8 mouse cellular contexts compared by ENCODE assay signal in the genomic region with DNA sequence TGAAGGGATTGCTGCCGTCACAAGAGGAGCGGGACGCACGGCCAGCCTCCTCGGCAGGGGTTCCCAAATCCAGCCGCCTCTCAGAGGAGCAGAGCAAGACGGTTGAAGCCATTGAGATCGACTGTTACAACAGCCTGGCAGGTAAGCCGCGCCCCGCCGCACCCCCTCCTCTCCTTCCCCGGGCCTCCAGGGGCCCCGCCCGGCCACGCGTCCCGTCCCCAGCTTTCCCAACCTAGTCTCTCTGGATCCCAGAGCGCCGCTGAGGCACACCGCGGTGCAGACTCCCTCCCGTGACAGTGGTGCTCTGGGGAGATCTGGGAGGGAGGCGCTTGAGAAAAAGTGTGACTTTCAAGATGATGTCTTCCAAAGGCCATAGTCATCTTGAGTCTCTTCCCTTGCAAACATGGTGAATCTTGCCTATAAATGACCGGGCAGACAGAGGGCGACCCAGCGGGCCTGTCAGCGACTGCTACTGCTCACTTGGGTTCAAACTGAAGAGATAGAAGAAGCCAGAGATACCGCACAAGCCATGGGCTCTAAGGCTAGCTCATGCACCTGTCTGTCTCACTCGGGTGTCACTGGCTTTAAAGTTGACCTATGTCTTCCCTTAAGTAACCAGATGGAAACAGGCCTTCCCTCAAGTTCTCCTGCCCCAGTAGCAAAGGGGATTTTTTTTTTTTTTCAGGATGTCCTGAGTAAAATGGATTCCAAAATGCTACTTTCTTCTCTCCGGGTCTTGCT. TPM values are rescaled to one million over a fixed set of nuclear protein-coding genes. Genes with fewer than 3 reads are reported as not detected.
DNase-seq lines count a peak whose midpoint lies in the region; ATAC-seq and TF ChIP-seq lines count a peak whose summit lies in the region.

No protein-coding gene starts in this region.

- no peak for TF ChIP-seq POLR2A in small intestine, adult 2 months (IDR thresholded peaks at IDR 0.05; ENCODE audit: low read depth, low read length)

- DNase-seq in left cerebral cortex, adult 18-20 months (ENCODE audit: low spot score in 2 of 2), result peak; percentile 36 to 37
- no peak for DNase-seq in left cerebral cortex, adult 11 months (ENCODE audit: low spot score)
- peak; percentile 71 for DNase-seq in forebrain, postnatal 0 days
- peak; percentile 49 to 55 for DNase-seq in layer of hippocampus, postnatal 10 days (ENCODE audit: low spot score in 2 of 2)
- peak; percentile 7 for DNase-seq in lung, postnatal 14 days
- no peak for DNase-seq in thymus, postnatal 10 days (ENCODE audit: low spot score in 2 of 2)

- TF ChIP-seq CTCF in forebrain, postnatal 0 days (IDR thresholded peaks at IDR 0.05; ENCODE audit: low read depth), result no peak
- TF ChIP-seq CTCF in small intestine, adult 2 months (IDR thresholded peaks at IDR 0.05; ENCODE audit: extremely low read depth, insufficient read length, insufficient replicate concordance, low read depth, low read length), result no peak

- no peaks in the 10 kb centered on the region for H3K27me3 ChIP-seq in forebrain, postnatal 0 days (ENCODE audit: insufficient read depth, low read length)
- peaks cover 26% of the 10 kb centered on the region for H3K27me3 ChIP-seq in small intestine, adult 2 months (ENCODE audit: control insufficient read depth, insufficient read depth, low read length)

- peak overlapping the region; percentile 78 for H3K4me2 ChIP-seq in forebrain, postnatal 0 days (ENCODE audit: low read depth)

- no peaks in the 10 kb centered on the region for H3K9me3 ChIP-seq in forebrain, postnatal 0 days (ENCODE audit: low read length)

- H3K27ac ChIP-seq in brown adipose tissue, adult 24 weeks (replicated peaks; ENCODE audit: low read depth, low read length), result no peak overlapping the region
- peak overlapping the region; percentile 97 for H3K27ac ChIP-seq in forebrain, postnatal 0 days (ENCODE audit: low read depth, low read length)
- H3K27ac ChIP-seq in small intestine, adult 2 months (ENCODE audit: insufficient read depth, low read depth, low read length), result no peak overlapping the region

- H3K9ac ChIP-seq in forebrain, postnatal 0 days, result peak overlapping the region; percentile 95

- H3K4me1 ChIP-seq in brown adipose tissue, adult 24 weeks (ENCODE audit: control insufficient read depth, insufficient read depth, insufficient read length, low read length), result no peaks in the 10 kb centered on the region
- H3K4me1 ChIP-seq in forebrain, postnatal 0 days (ENCODE audit: insufficient read depth), result peaks cover 18% of the 10 kb centered on the region; the same call in 1 of the 2 replicates
- H3K4me1 ChIP-seq in small intestine, adult 2 months (ENCODE audit: control insufficient read depth, insufficient read depth, insufficient read length, low read length), result peaks cover 5% of the 10 kb centered on the region

- WGBS in forebrain, postnatal 0 days, result 4% methylated on average over 31 of the region's 31 CpGs
- 4% methylated on average over 29 of the region's 31 CpGs for WGBS in small intestine, adult 2 months

- peak; percentile 28 for ATAC-seq in forebrain, postnatal 0 days

- H3K4me3 ChIP-seq in brown adipose tissue, adult 24 weeks (ENCODE audit: insufficient read depth, low read depth, low read length), result peak overlapping the region; percentile 39
- H3K4me3 ChIP-seq in forebrain, postnatal 0 days (ENCODE audit: low read depth, low read length), result peak overlapping the region; percentile 76
- peak overlapping the region; percentile 62 for H3K4me3 ChIP-seq in small intestine, adult 2 months (ENCODE audit: low read depth, low read length)

- H3K36me3 ChIP-seq in forebrain, postnatal 0 days (ENCODE audit: insufficient read depth), result no peaks in the 10 kb centered on the region
- no peaks in the 10 kb centered on the region for H3K36me3 ChIP-seq in small intestine, adult 2 months (ENCODE audit: control insufficient read depth, insufficient read depth, low read length)

RNA-seq across cellular contexts. Expression of gene Ttc9, which starts 0.8 kb away (rescaled TPM):
- 10 to 100 TPM; 49.1 to 52.8 TPM for total RNA-seq in left cerebral cortex, adult 18-20 months (2021)
- not detected in 2 replicates for polyA plus RNA-seq in brown adipose tissue, adult 24 weeks (2012; ENCODE audit: insufficient read depth, insufficient read length, missing spikeins)
- 54.6 and 64.0 TPM in 2 replicates for total RNA-seq in forebrain, postnatal 0 days (2014; rRNA removed)
- polyA plus RNA-seq in forebrain, postnatal 0 days (2015; fragmentation: Nextera tagmentation; extraction: Ambion mirVana), result 18.7 and 19.5 TPM in 2 replicates
- 10 to 100 TPM; 65.3 to 65.5 TPM for total RNA-seq in layer of hippocampus, postnatal 10 days (2021)
- 0.20 and 0.60 TPM in 2 replicates for polyA plus RNA-seq in small intestine, adult 2 months (2012; rRNA removed)

RNA-seq across cellular contexts. Expression of gene Med6, which starts 37.0 kb away (rescaled TPM):
- 10 to 100 TPM; 28.7 to 29.2 TPM for total RNA-seq in left cerebral cortex, adult 18-20 months (2021)
- 17.5 and 24.5 TPM in 2 replicates for polyA plus RNA-seq in brown adipose tissue, adult 24 weeks (2012; ENCODE audit: insufficient read depth, insufficient read length, missing spikeins)
- total RNA-seq in forebrain, postnatal 0 days (2014; rRNA removed), result 33.9 and 43.2 TPM in 2 replicates
- polyA plus RNA-seq in forebrain, postnatal 0 days (2015; fragmentation: Nextera tagmentation; extraction: Ambion mirVana), result 34.6 and 39.3 TPM in 2 replicates
- 10 to 100 TPM; 25.1 to 26.2 TPM for total RNA-seq in layer of hippocampus, postnatal 10 days (2021)
- polyA plus RNA-seq in small intestine, adult 2 months (2012; rRNA removed), result 0.55 and 2.3 TPM in 2 replicates

Comparison
In these comparisons a context has a peak if more than half of its experiments do, and no peak if none do; other contexts are left out.
1. DNase-seq: peak in left cerebral cortex, adult 18-20 months (2 of 2), forebrain, postnatal 0 days (single experiment), layer of hippocampus, postnatal 10 days (2 of 2) and lung, postnatal 14 days (single experiment); none in left cerebral cortex, adult 11 months (single experiment) and thymus, postnatal 10 days (0 of 2).
2. Peak in every context shown above with its lines, with median percentiles within 50 percentile points of each other: H3K4me3 ChIP-seq.